Comparison of ENCODE assay signal across 8 mouse cellular contexts in genomic region chr10:68276976-68277441, GRCm38 (mm10). TPM values are rescaled to one million over a fixed set of nuclear protein-coding genes. Genes with fewer than 3 reads are reported as not detected.
DNase-seq lines count a peak whose midpoint lies in the region; ATAC-seq and TF ChIP-seq lines count a peak whose summit lies in the region.

No protein-coding gene starts in this region.

- peaks cover 17% of the 10 kb centered on the region; the same call in 1 of the 2 replicates for H3K4me1 ChIP-seq in embryonic facial prominence, embryonic 12.5 days
- H3K4me1 ChIP-seq in heart, embryonic 11.5 days (ENCODE audit: control insufficient read depth, insufficient read depth, low read length) = no peaks in the 10 kb centered on the region; the same call in 1 of the 2 replicates
- peaks cover 36% of the 10 kb centered on the region for H3K4me1 ChIP-seq in kidney, embryonic 15.5 days
- H3K4me1 ChIP-seq in liver, embryonic 12.5 days = peaks cover 18% of the 10 kb centered on the region; the same call in 1 of the 2 replicates
- H3K4me1 ChIP-seq in stomach, postnatal 0 days (replicated peaks; ENCODE audit: control insufficient read depth, insufficient read depth) = no peaks in the 10 kb centered on the region

- peak; percentile 7; the same call in 1 of the 2 replicates for ATAC-seq in embryonic facial prominence, embryonic 12.5 days (ENCODE audit: insufficient number of reproducible peaks, insufficient read depth, low FRiP score, low TSS enrichment)
- ATAC-seq in heart, embryonic 11.5 days (replicated peaks; ENCODE audit: insufficient number of reproducible peaks, low FRiP score, low TSS enrichment) = peak; percentile 58; the same call in 1 of the 2 replicates
- ATAC-seq in kidney, embryonic 15.5 days (replicated peaks; ENCODE audit: low FRiP score) = peak; percentile 65
- ATAC-seq in liver, embryonic 12.5 days = peak; percentile 67
- peak; percentile 71 for ATAC-seq in stomach, postnatal 0 days (ENCODE audit: low FRiP score, low TSS enrichment)

- no peaks in the 10 kb centered on the region for H3K9me3 ChIP-seq in embryonic facial prominence, embryonic 12.5 days
- H3K9me3 ChIP-seq in heart, embryonic 11.5 days (replicated peaks; ENCODE audit: control insufficient read depth, low read length) = no peaks in the 10 kb centered on the region
- H3K9me3 ChIP-seq in kidney, embryonic 15.5 days (replicated peaks) = no peaks in the 10 kb centered on the region
- H3K9me3 ChIP-seq in liver, embryonic 12.5 days (replicated peaks) = no peaks in the 10 kb centered on the region
- no peaks in the 10 kb centered on the region for H3K9me3 ChIP-seq in stomach, postnatal 0 days (ENCODE audit: control insufficient read depth, low read length)

- under 1% methylated on average over 34 of the region's 34 CpGs for WGBS in embryonic facial prominence, embryonic 12.5 days
- 0% methylated on average over 31 of the region's 34 CpGs for WGBS in heart, embryonic 11.5 days (ENCODE audit: insufficient replicate concordance)
- 1% methylated on average over 34 of the region's 34 CpGs for WGBS in kidney, embryonic 15.5 days
- WGBS in liver, embryonic 12.5 days (ENCODE audit: insufficient replicate concordance) = under 1% methylated on average over 22 of the region's 34 CpGs
- under 1% methylated on average over 34 of the region's 34 CpGs for WGBS in stomach, postnatal 0 days

- DNase-seq in spleen, adult 18-20 months = peak; percentile 53 to 57
- no peak for DNase-seq in spleen, adult 12 weeks (ENCODE audit: low spot score)
- peak; percentile 93 for DNase-seq in naive thymus-derived CD4-positive, alpha-beta T cell, adult 2 months (ENCODE audit: low read depth)
- DNase-seq in stomach, postnatal 0 days (ENCODE audit: low spot score) = peak; percentile 64

- H3K9ac ChIP-seq in embryonic facial prominence, embryonic 12.5 days = peak overlapping the region; percentile 78
- peak overlapping the region; percentile 81 for H3K9ac ChIP-seq in heart, embryonic 11.5 days (ENCODE audit: low read depth, low read length)
- peak overlapping the region; percentile 72 for H3K9ac ChIP-seq in kidney, embryonic 15.5 days
- H3K9ac ChIP-seq in liver, embryonic 12.5 days = peak overlapping the region; percentile 66
- peak overlapping the region; percentile 73 for H3K9ac ChIP-seq in stomach, postnatal 0 days (ENCODE audit: low read length)

- H3K27me3 ChIP-seq in embryonic facial prominence, embryonic 12.5 days = no peaks in the 10 kb centered on the region
- no peaks in the 10 kb centered on the region for H3K27me3 ChIP-seq in heart, embryonic 11.5 days (ENCODE audit: control insufficient read depth, insufficient read depth, low read length)
- no peaks in the 10 kb centered on the region for H3K27me3 ChIP-seq in kidney, embryonic 15.5 days
- H3K27me3 ChIP-seq in liver, embryonic 12.5 days (replicated peaks) = peaks cover 54% of the 10 kb centered on the region
- no peaks in the 10 kb centered on the region for H3K27me3 ChIP-seq in stomach, postnatal 0 days (ENCODE audit: control insufficient read depth, insufficient read depth, low read length)

- peak overlapping the region; percentile 97 for H3K27ac ChIP-seq in embryonic facial prominence, embryonic 12.5 days
- peak overlapping the region; percentile 83 for H3K27ac ChIP-seq in heart, embryonic 11.5 days (ENCODE audit: low read depth, low read length)
- H3K27ac ChIP-seq in kidney, embryonic 15.5 days = peak overlapping the region; percentile 97
- peak overlapping the region; percentile 79 for H3K27ac ChIP-seq in liver, embryonic 12.5 days
- peak overlapping the region; percentile 95 for H3K27ac ChIP-seq in stomach, postnatal 0 days (replicated peaks)

- H3K36me3 ChIP-seq in embryonic facial prominence, embryonic 12.5 days = peaks cover 10% of the 10 kb centered on the region
- H3K36me3 ChIP-seq in heart, embryonic 11.5 days (ENCODE audit: control insufficient read depth, insufficient read depth, low read length) = no peaks in the 10 kb centered on the region; the same call in 1 of the 2 replicates
- peaks cover 18% of the 10 kb centered on the region for H3K36me3 ChIP-seq in kidney, embryonic 15.5 days
- H3K36me3 ChIP-seq in liver, embryonic 12.5 days = no peaks in the 10 kb centered on the region
- H3K36me3 ChIP-seq in stomach, postnatal 0 days (ENCODE audit: control insufficient read depth, insufficient read depth, low read length) = no peaks in the 10 kb centered on the region

- TF ChIP-seq CTCF in stomach, postnatal 0 days (IDR thresholded peaks at IDR 0.05; ENCODE audit: low read depth) = no peak

- peak overlapping the region; percentile 81 for H3K4me2 ChIP-seq in embryonic facial prominence, embryonic 12.5 days (replicated peaks)
- peak overlapping the region; percentile 84 for H3K4me2 ChIP-seq in heart, embryonic 11.5 days
- peak overlapping the region; percentile 92 for H3K4me2 ChIP-seq in kidney, embryonic 15.5 days
- peak overlapping the region; percentile 86 for H3K4me2 ChIP-seq in liver, embryonic 12.5 days
- H3K4me2 ChIP-seq in stomach, postnatal 0 days (replicated peaks; ENCODE audit: low read depth) = peak overlapping the region; percentile 68

- TF ChIP-seq EP300 in stomach, postnatal 0 days (optimal IDR thresholded peaks at IDR 0.05) = no peak

- peak overlapping the region; percentile 74 for H3K4me3 ChIP-seq in embryonic facial prominence, embryonic 12.5 days
- peak overlapping the region; percentile 76 for H3K4me3 ChIP-seq in heart, embryonic 11.5 days (ENCODE audit: low read depth, low read length)
- H3K4me3 ChIP-seq in kidney, embryonic 15.5 days (replicated peaks) = peak overlapping the region; percentile 72
- H3K4me3 ChIP-seq in liver, embryonic 12.5 days = peak overlapping the region; percentile 61
- H3K4me3 ChIP-seq in stomach, postnatal 0 days (ENCODE audit: low read depth, low read length) = peak overlapping the region; percentile 69

RNA-seq across cellular contexts. Expression of gene Arid5b, which starts 1.5 kb away (rescaled TPM):
- polyA plus RNA-seq in embryonic facial prominence, embryonic 12.5 days (2016; fragmentation: Nextera tagmentation; extraction: Ambion mirVana) = 47.6 and 50.9 TPM in 2 replicates
- polyA plus RNA-seq in heart, embryonic 11.5 days (2014; fragmentation: Nextera tagmentation; extraction: Ambion mirVana) = 20.6 and 21.1 TPM in 2 replicates
- 35.8 and 38.6 TPM in 2 replicates for polyA plus RNA-seq in kidney, embryonic 15.5 days (2015; fragmentation: Nextera tagmentation; extraction: Ambion mirVana)
- polyA plus RNA-seq in liver, embryonic 12.5 days (2016; fragmentation: Nextera tagmentation; extraction: Ambion mirVana) = 6.5 and 7.2 TPM in 2 replicates
- 17.9 and 18.3 TPM in 2 replicates for polyA plus RNA-seq in stomach, postnatal 0 days (2015; fragmentation: Nextera tagmentation; extraction: Ambion mirVana)

Comparison
In these comparisons a context has a peak if more than half of its experiments do, and no peak if none do; other contexts are left out.
1. ATAC-seq: peak in every context shown above with its lines; median percentile 71 in stomach, postnatal 0 days; 67 in liver, embryonic 12.5 days; 65 in kidney, embryonic 15.5 days; 58 in heart, embryonic 11.5 days; 7 in embryonic facial prominence, embryonic 12.5 days.